Mouse (Mus musculus): ENCODE measurements around the gene Pou3f3.

The Pou3f3 gene

GRCm38 (mm10) chr1:42695578-42695915 is at the start of gene Pou3f3:
Pou3f3 (plus strand) TSS chr1:42695768.
- DNase-seq: peak in 1 of 2 experiments; percentile 36

GRCm38 (mm10) chr1:42648366-42648935 is 47.1 kb upstream of the Pou3f3 start:
- DNase-seq: no peak

- no peak for DNase-seq
Measured at GRCm38 (mm10) chr1:42651461-42651860, 44.1 kb upstream of the Pou3f3 start.

GRCm38 (mm10) chr1:42667546-42667945 is 28.0 kb upstream of the Pou3f3 start:
- no peak for DNase-seq

GRCm38 (mm10) chr1:42680673-42681072 is 14.9 kb upstream of the Pou3f3 start:
- DNase-seq: no peak

- DNase-seq: no peak
Measured at GRCm38 (mm10) chr1:42681762-42682161, 13.8 kb upstream of the Pou3f3 start.

GRCm38 (mm10) chr1:42683861-42684260 is 11.7 kb upstream of the Pou3f3 start:
- no peak for DNase-seq

- DNase-seq: no peak
Measured at GRCm38 (mm10) chr1:42684345-42684744, 11.2 kb upstream of the Pou3f3 start.

GRCm38 (mm10) chr1:42684783-42685182 is 10.8 kb upstream of the Pou3f3 start:
- no peak for DNase-seq

- no peak for DNase-seq
Measured at GRCm38 (mm10) chr1:42685321-42685960, 10.1 kb upstream of the Pou3f3 start.

- no peak for DNase-seq
Measured at GRCm38 (mm10) chr1:42686194-42687131, 9.1 kb upstream of the Pou3f3 start.

- DNase-seq: no peak
Measured at GRCm38 (mm10) chr1:42687271-42687670, 8.3 kb upstream of the Pou3f3 start.

- DNase-seq: no peak
Measured at GRCm38 (mm10) chr1:42687756-42688540, 7.6 kb upstream of the Pou3f3 start.

- DNase-seq: no peak
Measured at GRCm38 (mm10) chr1:42688541-42689125, 6.9 kb upstream of the Pou3f3 start.

- DNase-seq: no peak
Measured at GRCm38 (mm10) chr1:42690024-42690575, 5.5 kb upstream of the Pou3f3 start.

GRCm38 (mm10) chr1:42691202-42692170 is 4.1 kb upstream of the Pou3f3 start:
- peak in 1 of 2 experiments; percentile 38 for DNase-seq

GRCm38 (mm10) chr1:42692221-42692620 is 3.3 kb upstream of the Pou3f3 start:
- no peak for DNase-seq

GRCm38 (mm10) chr1:42693101-42693715 is 2.4 kb upstream of the Pou3f3 start:
- DNase-seq: no peak

- DNase-seq: no peak
Measured at GRCm38 (mm10) chr1:42693852-42694251, 1.7 kb upstream of the Pou3f3 start.

- no peak for DNase-seq
Measured at GRCm38 (mm10) chr1:42694290-42694664, 1.3 kb upstream of the Pou3f3 start.

All from lung, adult 18-20 months (tissue).